Mouse (Mus musculus) lung, postnatal 10 days (tissue): Measurements from ENCODE around the gene Mybphl.

ENCODE experiments used
- DNase-seq: peaks from one replicate; pipeline ENCODE4 v3.0.0; 2021

Mybphl gene

DNA sequence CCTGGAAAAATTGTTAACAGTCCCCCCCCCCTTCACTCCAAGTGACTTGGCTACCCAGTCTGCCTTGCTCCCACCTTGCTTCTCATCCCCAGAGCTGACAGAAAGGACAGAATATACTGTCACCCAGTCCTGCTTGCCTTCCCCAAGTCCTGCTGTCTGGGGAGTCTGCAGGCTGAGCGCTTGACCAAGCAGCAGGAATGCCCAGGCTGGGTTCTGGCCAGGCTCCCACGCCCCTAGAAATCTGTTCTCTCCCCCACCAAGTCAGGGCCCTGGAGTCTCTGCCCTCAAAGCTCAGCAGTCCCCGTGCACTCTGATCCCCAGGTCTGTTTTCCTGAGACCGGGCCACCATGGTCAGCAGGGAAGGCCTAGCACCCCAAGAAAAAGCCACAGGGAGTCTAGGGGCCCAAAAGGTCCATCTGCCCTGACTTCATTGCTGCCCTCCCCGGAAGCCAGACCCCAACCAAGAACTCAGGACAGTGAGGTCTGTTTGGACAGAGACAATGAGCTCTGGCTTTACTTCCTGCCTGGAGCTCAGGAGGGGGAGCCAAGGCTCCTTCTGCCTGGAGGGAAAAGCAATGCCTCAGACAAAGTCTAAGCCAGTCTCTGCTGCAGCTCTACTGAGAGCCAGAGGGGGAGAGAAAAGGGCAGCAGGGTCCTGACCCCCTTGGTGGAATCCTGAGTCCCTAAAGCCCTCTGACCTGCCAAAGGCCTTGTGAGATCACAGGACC, 46.5 kb downstream of the Mybphl start:
- no peak for DNase-seq

DNA sequence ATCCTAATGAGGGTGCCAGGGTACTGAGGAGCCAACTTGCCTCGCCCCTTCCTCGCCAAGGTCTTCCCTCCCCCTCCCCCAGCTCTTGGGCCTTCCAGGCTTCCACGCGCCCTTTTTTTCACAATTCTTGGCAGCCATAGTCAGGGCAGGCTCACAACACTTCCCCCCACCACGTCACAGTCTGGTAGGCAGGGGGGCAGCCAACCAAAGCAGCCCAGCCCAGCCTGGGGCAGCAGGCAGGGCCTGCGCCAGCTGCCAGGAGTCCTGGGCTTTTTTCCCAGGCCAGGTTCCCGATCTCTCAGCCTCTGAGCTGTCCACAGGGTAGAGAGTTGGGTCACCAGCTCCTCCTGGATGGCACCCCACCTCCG, 47.0 kb downstream of the Mybphl start:
- DNase-seq = peak; percentile 80

DNA sequence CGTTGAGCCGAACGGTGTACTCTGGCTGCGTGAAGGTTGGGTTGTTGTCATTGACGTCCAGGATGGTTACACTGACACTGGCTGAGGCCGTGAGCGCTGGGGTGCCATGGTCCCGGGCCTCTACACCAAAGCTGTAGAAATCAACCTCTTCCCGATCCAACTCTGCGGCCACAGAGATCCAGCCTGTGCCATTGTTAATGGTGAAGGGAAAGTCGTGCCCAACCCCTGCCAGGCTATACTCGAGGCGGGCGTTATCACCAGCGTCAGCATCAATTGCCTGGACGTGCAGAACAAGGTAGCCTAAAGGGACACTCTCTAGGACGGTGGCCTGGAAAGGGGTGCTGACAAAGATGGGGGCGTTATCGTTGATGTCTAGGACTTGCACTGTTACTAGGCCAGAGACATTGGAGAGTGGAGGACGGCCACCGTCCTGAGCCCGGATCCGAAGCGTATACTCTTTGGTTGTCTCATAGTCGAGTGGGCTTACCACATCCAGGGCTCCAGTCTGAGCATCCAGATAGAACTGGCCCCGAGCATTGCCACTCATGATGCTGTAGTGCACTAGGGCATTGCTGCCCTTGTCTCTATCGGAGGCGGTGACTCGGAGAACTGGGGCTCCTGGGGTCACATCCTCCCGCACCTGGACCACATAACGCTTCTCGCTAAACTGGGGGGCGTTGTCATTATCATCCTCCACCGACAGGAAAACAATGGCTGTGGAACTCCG, 49.1 kb downstream of the Mybphl start:
- no peak for DNase-seq

DNA sequence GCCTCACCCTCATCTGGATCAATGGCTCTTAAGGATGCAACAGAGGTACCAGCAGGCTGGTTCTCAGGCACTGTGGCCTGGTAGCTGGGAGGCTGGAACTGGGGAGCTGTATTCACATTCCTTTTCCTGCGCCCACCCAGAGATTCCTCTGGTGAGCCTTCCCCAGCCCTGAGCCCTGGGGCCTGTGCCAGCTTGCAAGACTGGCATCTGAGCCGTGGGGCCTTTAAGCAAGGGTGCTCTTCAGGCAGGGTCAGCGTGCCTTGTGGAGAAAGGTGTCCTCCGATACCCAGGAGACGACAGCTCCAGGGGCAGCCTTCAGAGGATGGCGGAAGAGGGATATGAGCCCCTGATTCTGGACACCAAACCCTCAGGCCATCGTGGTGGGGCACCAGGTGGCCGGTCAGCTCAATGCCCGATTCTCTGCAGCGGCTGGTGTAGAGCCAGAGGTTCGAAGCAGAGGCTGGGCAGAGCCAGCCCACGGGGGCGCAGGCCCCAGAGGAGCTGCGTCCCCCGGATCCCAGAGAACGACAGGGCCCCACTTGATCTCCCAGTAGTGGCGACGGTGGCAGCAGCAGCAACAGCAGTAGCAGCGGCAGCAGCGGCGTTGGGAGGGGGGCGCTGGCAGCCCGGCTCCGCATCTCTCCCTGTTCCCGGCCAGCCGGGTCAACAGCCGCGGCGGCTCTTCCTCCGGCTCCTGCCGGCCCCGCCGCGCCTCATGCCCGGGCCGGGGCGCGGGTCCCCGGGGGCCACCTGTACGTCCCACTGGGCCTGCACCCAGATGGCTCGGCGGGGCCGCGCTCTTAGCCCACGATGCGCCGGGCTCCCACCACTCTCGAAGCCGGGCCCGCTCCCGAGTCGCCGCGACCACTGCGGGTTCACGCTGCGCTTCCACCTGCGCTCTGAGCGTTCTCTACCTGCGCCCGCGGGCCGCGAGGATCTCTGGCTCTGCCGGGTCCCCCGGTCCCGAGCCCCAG, 50.4 kb downstream of the Mybphl start, which contains the start of gene Celsr2:
TSS of gene Celsr2 (minus strand) at position 696 of the 974 bp plus-strand sequence.
- DNase-seq = peak; percentile 32

DNA sequence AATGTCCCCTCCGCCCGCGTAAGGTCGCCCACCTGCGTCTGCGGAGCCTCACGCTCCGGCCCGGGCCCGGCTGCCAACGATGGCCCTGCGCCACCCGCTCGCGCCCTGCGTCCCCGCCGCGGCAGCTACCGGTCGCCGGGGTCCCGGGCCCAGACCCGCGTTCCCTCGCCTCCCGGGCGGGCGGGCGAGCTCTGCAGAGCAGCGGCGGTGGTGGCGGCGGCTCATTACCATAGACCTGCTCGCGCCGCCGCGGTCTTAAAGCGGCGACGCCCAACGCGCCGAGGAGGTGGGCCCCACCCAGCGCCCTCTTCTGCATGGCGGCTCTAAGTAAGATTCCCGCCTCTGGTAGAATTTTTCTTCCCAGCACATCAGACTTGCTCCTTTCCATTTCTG, 51.1 kb downstream of the Mybphl start:
- peak; percentile 79 for DNase-seq

DNA sequence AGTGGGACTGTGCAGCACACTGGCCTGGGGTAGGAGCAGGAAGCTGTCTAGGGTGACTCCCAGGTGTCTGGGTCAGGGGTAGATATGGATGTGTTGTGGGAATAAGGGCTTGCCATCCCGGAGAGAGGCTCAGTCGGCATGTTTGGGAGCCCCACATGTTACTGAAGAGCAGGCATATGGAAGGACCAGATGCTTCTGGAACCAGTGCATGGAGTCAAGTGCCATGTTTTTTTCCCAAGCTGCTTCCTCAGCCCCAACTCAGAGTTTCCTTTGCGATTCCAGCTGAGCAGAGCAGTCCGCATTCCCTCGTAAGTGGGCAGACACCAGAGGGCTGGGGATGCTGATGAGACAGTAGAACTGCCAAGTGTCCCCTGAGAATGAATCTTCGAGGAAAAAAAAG, 58.3 kb downstream of the Mybphl start:
- DNase-seq = no peak

DNA sequence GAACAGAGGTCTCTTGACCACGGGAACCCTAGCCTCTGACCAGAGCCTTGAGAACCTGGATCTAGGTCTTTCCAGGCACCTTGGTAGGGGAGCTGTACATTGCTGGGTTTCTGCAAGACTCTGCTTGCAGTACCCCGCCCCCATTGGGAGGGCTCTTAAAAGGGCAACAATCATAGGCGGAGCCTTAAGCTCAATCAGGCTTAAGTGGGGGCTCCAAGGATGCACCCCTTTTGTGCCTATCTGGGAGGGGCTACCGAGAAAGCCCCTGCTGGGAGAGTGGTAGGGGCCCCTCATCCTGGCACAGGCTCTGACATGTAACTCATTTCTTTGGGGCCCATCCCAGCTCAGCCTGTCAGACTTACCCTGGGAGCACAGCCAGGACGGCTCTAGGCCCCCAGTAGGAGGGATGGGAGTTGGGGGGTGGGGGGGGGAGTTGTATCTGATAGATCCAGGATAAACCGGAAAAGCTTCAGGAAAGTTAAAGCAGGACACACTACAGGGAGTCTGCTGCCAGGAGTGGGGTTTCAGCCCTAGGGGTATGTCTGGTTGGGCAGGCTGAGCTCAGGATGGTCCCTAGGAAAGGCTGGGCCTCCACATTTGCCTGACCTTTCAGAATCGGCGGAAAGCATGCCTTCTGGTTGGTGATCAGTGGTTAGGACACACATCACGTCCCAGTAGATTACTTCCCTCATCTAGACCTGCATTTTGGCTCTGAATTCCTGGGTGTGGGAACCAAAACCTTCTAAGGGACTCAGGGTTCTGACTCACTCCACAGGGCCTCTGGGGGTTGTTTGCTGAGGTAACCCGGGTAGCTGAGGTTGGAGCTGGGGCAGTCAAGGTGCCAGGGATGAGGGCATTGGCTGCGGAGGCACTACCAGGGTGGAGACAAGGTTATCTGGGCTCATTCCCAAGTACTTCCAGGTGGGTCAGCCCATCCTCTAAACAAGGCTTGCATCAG, 59.4 kb downstream of the Mybphl start:
- DNase-seq = peak; percentile 60

DNA sequence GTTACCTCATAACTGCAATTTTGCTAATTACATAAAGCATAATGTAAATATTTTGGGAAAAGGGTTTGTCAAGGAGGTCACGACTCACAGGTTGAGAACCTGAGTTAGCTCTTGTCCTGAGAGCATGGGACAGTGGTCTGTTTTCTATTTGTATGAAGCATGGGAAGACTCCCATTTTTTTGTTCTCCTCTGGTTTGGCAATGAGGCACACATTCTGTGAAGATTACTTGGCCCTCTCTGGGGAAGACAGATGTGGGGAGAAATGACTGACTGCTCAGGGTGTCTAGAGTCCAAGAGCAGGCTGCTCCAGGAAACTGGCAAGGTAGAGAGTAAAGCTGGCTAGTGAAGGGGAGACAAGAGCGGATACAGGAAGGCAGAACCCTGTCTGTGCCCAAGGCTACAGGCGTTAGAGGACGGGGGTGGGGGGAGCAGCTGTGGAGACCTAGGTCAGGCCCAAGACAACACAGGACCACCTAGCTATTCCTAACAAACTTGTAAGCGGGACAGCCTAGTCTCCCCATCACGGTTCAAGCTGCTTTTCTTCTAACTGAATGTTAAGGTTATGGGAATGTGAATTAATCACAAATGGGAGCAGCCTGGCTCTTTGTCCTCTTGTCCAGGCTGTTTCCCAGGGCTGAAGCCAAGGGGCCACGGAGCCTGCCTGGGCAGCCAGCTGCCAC, 60.4 kb downstream of the Mybphl start:
- no peak for DNase-seq

DNA sequence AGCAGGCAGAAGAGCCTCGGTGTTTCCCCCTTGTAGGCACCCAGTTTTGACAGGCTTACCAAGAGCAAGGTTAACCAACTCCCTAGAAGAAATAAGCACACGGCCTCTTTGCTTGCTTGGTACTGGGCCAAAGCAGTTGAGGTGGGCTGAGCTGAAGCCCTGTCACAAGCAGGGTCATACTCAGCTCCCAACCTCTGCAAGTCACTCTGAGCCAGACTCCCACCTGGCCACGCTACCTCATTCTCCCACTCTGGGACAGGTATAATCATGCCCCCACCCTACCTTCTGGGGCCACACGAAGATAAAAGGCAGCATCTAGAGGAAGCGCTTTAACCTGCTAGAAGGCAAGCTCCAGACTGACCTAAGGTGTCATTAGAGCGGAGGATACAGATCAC, 60.9 kb downstream of the Mybphl start:
- no peak for DNase-seq
